Mouse (Mus musculus) midbrain, embryonic 12.5 days (tissue): ENCODE results near the gene Mdm2. TPM values are rescaled to one million over a fixed set of nuclear protein-coding genes. Genes with fewer than 3 reads are reported as not detected.

Experiments
- ATAC-seq: fragments of 200-750 bp; cut with Nextera tagmentation; 2 replicates; pipeline ENCODE4 v1.8.0; 2017; ENCODE audit warnings: low read depth, moderate TSS enrichment, moderate library complexity; ENCODE audit not compliant: low FRiP score
- H3K27ac ChIP-seq: fragments of 300-500 bp; sonication (generic); replicated peaks from 2 replicates; pipeline ENCODE4 v1.5.1; 2016; ENCODE audit warnings: mild to moderate bottlenecking
- H3K27me3 ChIP-seq: fragments of 300-500 bp; sonication (generic); 2 replicates; pipeline ENCODE4 v1.6.1; 2016; ENCODE audit warnings: mild to moderate bottlenecking
- H3K36me3 ChIP-seq: fragments of 300-500 bp; sonication (generic); 2 replicates; pipeline ENCODE4 v1.6.1; 2016
- H3K4me1 ChIP-seq: fragments of 300-500 bp; sonication (generic); 2 replicates; pipeline ENCODE4 v1.6.1; 2016
- H3K4me2 ChIP-seq: fragments of 300-500 bp; sonication (generic); replicated peaks from 2 replicates; pipeline ENCODE4 v1.6.1; 2016; ENCODE audit warnings: mild to moderate bottlenecking, moderate library complexity
- H3K4me3 ChIP-seq: fragments of 300-500 bp; sonication (generic); 2 replicates; pipeline ENCODE4 v1.5.1; 2016; ENCODE audit warnings: mild to moderate bottlenecking
- H3K9ac ChIP-seq: fragments of 300-500 bp; sonication (generic); replicated peaks from 2 replicates; pipeline ENCODE4 v1.6.1; 2016; ENCODE audit warnings: mild to moderate bottlenecking, moderate library complexity
- H3K9me3 ChIP-seq: fragments of 300-500 bp; sonication (generic); 2 replicates; pipeline ENCODE4 v1.6.1; 2016; ENCODE audit warnings: mild to moderate bottlenecking
- WGBS: fragments of 180-500 bp; shearing (Covaris S2); methylation state at CpG from one replicate; pipeline ENCODE4 v1.1.7; 2016; 5-methylcytosine and 5-hydroxymethylcytosine counted together
- polyA plus RNA-seq: library from polyadenylated mRNA; unstranded; fragments of >200 nt; fragmentation: Nextera tagmentation; extraction: Ambion mirVana; gene quantifications from 2 replicates; pipeline ENCODE4 v1.2.1, GENCODE M21; 2016

Gene Mdm2
- polyA plus RNA-seq, 1 experiment from 2014 or later, result 74.5 TPM

DNA sequence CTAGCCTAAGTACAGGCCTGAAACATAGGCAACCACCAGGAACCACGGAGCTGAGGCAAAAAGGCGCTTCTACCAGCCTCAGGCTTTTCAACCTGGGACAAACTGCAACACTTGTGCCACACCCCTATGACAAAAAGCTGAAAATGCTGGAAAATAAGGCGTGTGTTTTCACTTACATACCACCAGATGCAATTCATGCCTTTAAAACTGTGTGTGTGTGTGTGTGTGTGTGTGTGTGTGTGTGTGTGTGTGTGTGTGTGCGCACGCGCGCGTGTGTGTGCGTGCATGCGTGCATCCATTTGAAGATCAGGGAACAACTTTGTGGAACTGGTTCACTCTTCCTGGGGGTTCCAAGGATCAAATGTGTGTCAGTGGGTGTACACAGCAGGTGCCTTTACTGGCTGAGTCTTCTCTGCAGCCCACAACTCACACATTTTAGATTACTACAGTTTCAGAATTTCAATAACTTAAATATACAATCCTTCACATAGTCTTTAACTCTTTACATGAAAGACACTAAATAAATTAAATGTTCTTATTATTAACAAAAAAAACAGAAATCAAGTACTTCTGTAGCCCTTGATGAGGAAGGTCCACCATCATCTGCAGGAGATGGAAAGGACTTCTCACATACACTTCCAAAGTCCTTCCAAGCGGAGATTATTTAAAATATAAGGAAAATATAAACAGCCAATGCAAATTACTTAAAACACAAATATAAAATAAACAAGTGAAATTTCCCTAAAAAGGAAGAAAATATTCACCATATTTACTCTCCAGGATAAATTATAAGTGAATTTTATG lies 21.1 kb downstream of the Mdm2 start:
- Histone ChIP-seq H3K9ac (no peak overlapping the region), H3K9me3 (no peaks in the 10 kb centered on the region), H3K27ac (no peak overlapping the region), H3K4me2 (no peak overlapping the region), H3K27me3 (no peaks in the 10 kb centered on the region), H3K4me1 (no peaks in the 10 kb centered on the region), H3K4me3 (no peak overlapping the region), H3K36me3 (peaks cover 53% of the 10 kb centered on the region)
- no peak for ATAC-seq
- WGBS, result 93% methylated on average over 11 of the region's 11 CpGs

DNA sequence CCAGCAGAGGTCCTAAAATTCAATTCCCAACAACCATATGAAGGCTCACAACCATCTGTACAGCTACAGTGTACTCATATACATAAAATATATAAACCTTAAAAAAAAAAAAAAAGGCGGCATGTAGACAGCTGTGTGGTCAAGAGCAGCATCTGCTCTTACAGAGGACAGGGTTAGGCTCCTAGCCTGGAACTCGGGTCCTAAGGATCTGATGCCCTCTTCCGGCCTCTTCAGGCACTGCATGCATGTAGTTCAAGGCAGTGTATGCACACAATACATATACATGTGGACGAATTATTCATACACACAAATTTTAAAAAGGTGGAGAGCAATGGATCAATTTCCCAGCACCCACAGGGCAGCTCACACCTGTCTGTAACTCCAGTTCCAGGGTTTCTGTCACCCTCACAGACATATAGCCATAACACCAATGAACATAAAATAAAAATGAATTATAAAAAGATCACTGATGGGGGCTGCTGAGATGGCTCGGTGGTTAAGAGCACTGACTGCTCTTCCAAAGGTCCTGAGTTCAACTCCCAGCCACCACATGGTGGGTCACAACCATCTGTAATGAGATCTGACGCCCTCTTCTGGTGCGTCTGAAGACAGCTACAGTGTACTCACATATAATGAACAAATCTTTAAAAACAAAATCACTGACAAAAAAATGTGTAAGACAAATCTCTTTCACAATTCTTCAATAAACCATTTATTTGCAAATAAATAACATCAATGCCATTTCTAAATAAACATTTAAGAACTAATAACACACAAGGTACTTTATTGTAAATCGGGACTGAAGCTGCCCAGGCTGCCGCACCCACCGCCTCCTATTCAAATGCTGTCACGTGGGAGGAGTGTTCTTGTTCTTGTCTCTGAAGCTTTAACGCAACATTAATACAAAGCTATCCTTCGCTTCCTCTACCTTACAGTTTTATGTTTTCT lies 22.1 kb downstream of the Mdm2 start:
- WGBS, result 84% methylated on average over 13 of the region's 13 CpGs
- no peak overlapping the region for H3K27ac ChIP-seq
- H3K9me3 ChIP-seq, result no peaks in the 10 kb centered on the region
- no peaks in the 10 kb centered on the region for H3K27me3 ChIP-seq
- no peaks in the 10 kb centered on the region for H3K4me1 ChIP-seq
- H3K4me2 ChIP-seq, result no peak overlapping the region
- H3K9ac ChIP-seq, result no peak overlapping the region
- peaks cover 46% of the 10 kb centered on the region for H3K36me3 ChIP-seq
- ATAC-seq, result 0 out of 2 replicates have a peak, but pooled peaks have one; percentile 19
- H3K4me3 ChIP-seq, result no peak overlapping the region

DNA sequence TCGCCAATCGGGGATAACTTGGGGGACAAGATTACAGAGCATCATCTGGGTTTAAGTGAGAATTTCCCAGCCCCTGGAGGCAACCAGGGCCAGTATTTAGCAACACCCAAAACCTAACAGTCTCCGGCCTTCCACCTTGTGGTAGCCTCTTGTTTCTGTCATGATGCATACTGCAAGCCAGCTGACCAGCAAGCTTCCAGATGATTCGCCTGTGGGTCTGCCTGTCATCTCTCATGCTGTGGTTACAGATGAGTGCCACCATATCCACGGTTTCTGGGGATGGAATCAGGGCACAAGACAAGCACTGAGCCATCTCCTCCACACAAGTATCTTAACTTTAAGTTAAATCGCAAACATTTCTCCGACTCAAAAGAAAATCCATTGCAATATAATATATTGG lies 23.0 kb downstream of the Mdm2 start:
- H3K4me3 ChIP-seq, result no peak overlapping the region
- no peak overlapping the region for H3K27ac ChIP-seq
- H3K9me3 ChIP-seq, result no peaks in the 10 kb centered on the region
- no peak overlapping the region for H3K9ac ChIP-seq
- no peaks in the 10 kb centered on the region for H3K27me3 ChIP-seq
- peaks cover 40% of the 10 kb centered on the region for H3K36me3 ChIP-seq
- H3K4me2 ChIP-seq, result no peak overlapping the region
- no peak for ATAC-seq
- no peaks in the 10 kb centered on the region for H3K4me1 ChIP-seq
- WGBS, result 89% methylated on average over 7 of the region's 7 CpGs

GRCm38 (mm10) chr10:117687018-117687417 lies 23.5 kb downstream of the Mdm2 start:
- WGBS, result 81% methylated on average over 3 of the region's 3 CpGs
- peaks cover 34% of the 10 kb centered on the region for H3K36me3 ChIP-seq
- H3K4me3 ChIP-seq, result no peak overlapping the region
- no peak for ATAC-seq
- no peak overlapping the region for H3K27ac ChIP-seq
- H3K9ac ChIP-seq, result no peak overlapping the region
- no peaks in the 10 kb centered on the region for H3K27me3 ChIP-seq
- H3K4me2 ChIP-seq, result no peak overlapping the region
- no peaks in the 10 kb centered on the region for H3K9me3 ChIP-seq
- no peaks in the 10 kb centered on the region for H3K4me1 ChIP-seq

GRCm38 (mm10) chr10:117685849-117686591 lies 24.5 kb downstream of the Mdm2 start:
- Histone ChIP-seq H3K4me3 (no peak overlapping the region), H3K9ac (no peak overlapping the region), H3K27ac (no peak overlapping the region), H3K36me3 (peaks cover 26% of the 10 kb centered on the region), H3K9me3 (no peaks in the 10 kb centered on the region), H3K4me2 (no peak overlapping the region), H3K27me3 (no peaks in the 10 kb centered on the region), H3K4me1 (no peaks in the 10 kb centered on the region)
- ATAC-seq, result no peak
- 92% methylated on average over 13 of the region's 13 CpGs for WGBS

DNA sequence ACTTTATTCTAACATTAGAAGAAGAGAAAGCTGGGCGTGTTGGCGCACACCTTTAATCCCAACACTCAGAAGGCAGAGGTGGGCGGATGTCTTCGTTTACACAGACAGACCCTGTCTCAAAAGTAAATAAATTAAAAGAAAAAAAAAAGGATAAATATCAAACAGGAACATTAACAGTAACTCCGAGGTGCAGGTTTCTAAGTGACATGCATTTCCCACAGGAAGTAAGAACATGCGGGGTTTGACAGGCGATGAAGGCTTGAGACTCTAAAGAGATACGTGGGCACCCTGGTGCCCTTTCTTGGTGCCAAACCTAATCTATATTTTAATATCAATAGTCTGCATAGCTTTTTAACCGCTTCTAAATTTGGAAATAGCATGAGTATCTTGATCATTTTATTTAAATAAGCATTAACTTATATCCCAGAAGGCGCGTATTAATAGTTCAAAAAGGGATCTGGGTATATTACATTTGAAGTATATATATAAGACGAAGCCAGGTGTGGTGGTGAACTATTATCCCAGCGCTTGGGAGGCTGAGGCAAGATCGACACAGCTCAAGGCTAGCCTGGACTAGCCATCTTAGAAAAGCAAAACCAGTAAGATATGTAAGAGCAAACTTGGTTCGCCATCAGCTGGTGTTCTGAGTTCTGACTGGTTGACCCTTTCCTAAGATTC lies 25.2 kb downstream of the Mdm2 start:
- H3K4me2 ChIP-seq, result no peak overlapping the region
- H3K9me3 ChIP-seq, result no peaks in the 10 kb centered on the region
- H3K27ac ChIP-seq, result no peak overlapping the region
- WGBS, result 93% methylated on average over 15 of the region's 15 CpGs
- no peak overlapping the region for H3K4me3 ChIP-seq
- ATAC-seq, result no peak
- H3K9ac ChIP-seq, result no peak overlapping the region
- no peaks in the 10 kb centered on the region for H3K27me3 ChIP-seq
- no peaks in the 10 kb centered on the region for H3K4me1 ChIP-seq
- peaks cover 19% of the 10 kb centered on the region for H3K36me3 ChIP-seq

- Histone ChIP-seq H3K4me2 (no peak overlapping the region), H3K9me3 (no peaks in the 10 kb centered on the region), H3K36me3 (peaks cover 13% of the 10 kb centered on the region), H3K27ac (no peak overlapping the region), H3K4me3 (no peak overlapping the region), H3K4me1 (no peaks in the 10 kb centered on the region), H3K9ac (no peak overlapping the region), H3K27me3 (no peaks in the 10 kb centered on the region; the same call in 1 of the 2 replicates)
- 89% methylated on average over 19 of the region's 19 CpGs for WGBS
- no peak for ATAC-seq
These were observed 26.0 kb downstream of the Mdm2 start for GRCm38 (mm10) chr10:117684298-117685170.

GRCm38 (mm10) chr10:117683734-117684037 lies 26.9 kb downstream of the Mdm2 start:
- H3K4me1 ChIP-seq, result no peaks in the 10 kb centered on the region
- H3K27me3 ChIP-seq, result no peaks in the 10 kb centered on the region; the same call in 1 of the 2 replicates
- no peak overlapping the region for H3K9ac ChIP-seq
- WGBS, result 96% methylated on average over 9 of the region's 9 CpGs
- no peak overlapping the region for H3K27ac ChIP-seq
- H3K4me3 ChIP-seq, result no peak overlapping the region
- ATAC-seq, result no peak
- no peaks in the 10 kb centered on the region for H3K9me3 ChIP-seq
- peaks cover 5% of the 10 kb centered on the region for H3K36me3 ChIP-seq
- no peak overlapping the region for H3K4me2 ChIP-seq

DNA sequence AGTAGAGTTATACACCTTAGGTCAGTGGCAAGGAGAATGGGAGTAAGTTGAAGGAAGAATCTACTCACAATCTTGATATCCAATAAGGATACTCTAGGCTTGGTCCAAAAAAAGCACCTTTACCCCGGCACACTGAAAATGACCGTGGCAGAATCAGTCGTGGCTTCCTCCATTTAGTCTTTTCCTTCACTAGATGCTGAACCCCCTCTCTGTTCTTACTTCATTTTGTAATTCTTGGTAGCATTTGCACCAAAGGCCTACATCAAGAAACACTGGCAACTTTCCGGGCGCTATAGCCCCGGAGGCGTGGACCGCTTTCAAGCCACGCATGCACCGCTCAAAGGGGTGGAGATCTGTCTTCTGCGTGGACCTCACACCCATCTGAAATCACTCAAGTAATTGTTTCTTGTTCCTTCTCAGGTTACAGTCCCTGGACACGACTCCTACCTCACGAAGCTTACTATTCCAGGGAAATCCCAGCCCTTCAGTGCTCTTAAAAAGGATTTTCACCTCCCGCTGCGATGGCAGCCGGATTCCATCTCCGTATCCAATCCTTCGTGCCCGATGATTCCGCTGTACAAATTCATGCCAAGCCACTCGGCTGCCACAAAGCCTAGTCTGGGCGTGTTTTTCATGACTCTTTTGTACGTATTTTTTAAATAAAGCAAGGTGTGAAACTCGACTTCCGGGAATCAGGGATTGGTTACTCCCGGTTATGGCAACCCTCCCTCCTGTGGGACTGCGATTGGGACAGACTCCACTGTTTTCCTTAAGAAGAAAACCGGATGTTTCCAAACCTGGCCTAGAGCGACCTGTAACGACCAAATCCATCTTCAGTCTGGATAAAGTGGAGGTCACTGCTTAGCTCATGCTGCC lies 27.5 kb downstream of the Mdm2 start:
- no peaks in the 10 kb centered on the region; the same call in 1 of the 2 replicates for H3K36me3 ChIP-seq
- no peaks in the 10 kb centered on the region for H3K9me3 ChIP-seq
- H3K27ac ChIP-seq, result no peak overlapping the region
- WGBS, result 81% methylated on average over 30 of the region's 30 CpGs
- no peak for ATAC-seq
- H3K27me3 ChIP-seq, result peaks cover 3% of the 10 kb centered on the region
- no peak overlapping the region for H3K4me2 ChIP-seq
- H3K4me3 ChIP-seq, result no peak overlapping the region
- H3K9ac ChIP-seq, result no peak overlapping the region
- H3K4me1 ChIP-seq, result no peaks in the 10 kb centered on the region
